Mouse (Mus musculus): Measurements from ENCODE around the gene Mstn.
A peak's percentile ranks its signal among the peaks of the same experiment; 100 is the strongest.

Gene Mstn

GRCm38 (mm10) chr1:53061340-53061739 is at the start of gene Mstn:
Gene Mstn, plus strand, starts transcription at chr1:53061640.
- no peak for ATAC-seq (ENCODE audit: insufficient number of reproducible peaks, low FRiP score, low TSS enrichment)

- ATAC-seq (ENCODE audit: insufficient number of reproducible peaks, low FRiP score, low TSS enrichment), result no peak
These were observed 46.7 kb upstream of the Mstn start for GRCm38 (mm10) chr1:53014716-53015115.

- no peak for ATAC-seq (ENCODE audit: insufficient number of reproducible peaks, low FRiP score, low TSS enrichment)
These were observed 45.8 kb upstream of the Mstn start for GRCm38 (mm10) chr1:53015606-53016005.

- ATAC-seq (ENCODE audit: insufficient number of reproducible peaks, low FRiP score, low TSS enrichment), result no peak
These were observed 42.5 kb upstream of the Mstn start for GRCm38 (mm10) chr1:53018746-53019505.

- ATAC-seq (ENCODE audit: insufficient number of reproducible peaks, low FRiP score, low TSS enrichment), result no peak
These were observed 41.4 kb upstream of the Mstn start, which contains the start of gene 1700019D03Rik for GRCm38 (mm10) chr1:53020079-53020478. Gene 1700019D03Rik, minus strand, starts transcription at chr1:53020179.

- ATAC-seq (ENCODE audit: insufficient number of reproducible peaks, low FRiP score, low TSS enrichment), result peak; percentile 70
These were observed 28.9 kb upstream of the Mstn start for GRCm38 (mm10) chr1:53032550-53032949.

- ATAC-seq (ENCODE audit: insufficient number of reproducible peaks, low FRiP score, low TSS enrichment), result peak; percentile 81
These were observed 24.0 kb upstream of the Mstn start for GRCm38 (mm10) chr1:53037443-53037871.

GRCm38 (mm10) chr1:53049763-53050427 is 11.5 kb upstream of the Mstn start:
- 0 out of 2 replicates have a peak, but pooled peaks have one; percentile 49 for ATAC-seq (ENCODE audit: insufficient number of reproducible peaks, low FRiP score, low TSS enrichment)

GRCm38 (mm10) chr1:53053087-53054022 is 8.1 kb upstream of the Mstn start:
- 0 out of 2 replicates have a peak, but pooled peaks have one; percentile 49 for ATAC-seq (ENCODE audit: insufficient number of reproducible peaks, low FRiP score, low TSS enrichment)

- ATAC-seq (ENCODE audit: insufficient number of reproducible peaks, low FRiP score, low TSS enrichment), result no peak
These were observed 2.3 kb upstream of the Mstn start for GRCm38 (mm10) chr1:53059106-53059505.

- ATAC-seq (ENCODE audit: insufficient number of reproducible peaks, low FRiP score, low TSS enrichment), result no peak
These were observed 941 bp upstream of the Mstn start for GRCm38 (mm10) chr1:53060499-53060898.

GRCm38 (mm10) chr1:53061871-53062608 is 600 bp downstream of the Mstn start:
- ATAC-seq (ENCODE audit: insufficient number of reproducible peaks, low FRiP score, low TSS enrichment), result no peak

GRCm38 (mm10) chr1:53063921-53064320 is 2.5 kb downstream of the Mstn start:
- ATAC-seq (ENCODE audit: insufficient number of reproducible peaks, low FRiP score, low TSS enrichment), result no peak

GRCm38 (mm10) chr1:53069726-53070514 is 8.5 kb downstream of the Mstn start:
- ATAC-seq (ENCODE audit: insufficient number of reproducible peaks, low FRiP score, low TSS enrichment), result no peak

GRCm38 (mm10) chr1:53070664-53071175 is 9.3 kb downstream of the Mstn start:
- ATAC-seq (ENCODE audit: insufficient number of reproducible peaks, low FRiP score, low TSS enrichment), result no peak

GRCm38 (mm10) chr1:53076656-53077055 is 15.2 kb downstream of the Mstn start:
- 0 out of 2 replicates have a peak, but pooled peaks have one; percentile 31 for ATAC-seq (ENCODE audit: insufficient number of reproducible peaks, low FRiP score, low TSS enrichment)

GRCm38 (mm10) chr1:53079876-53080275 is 18.4 kb downstream of the Mstn start:
- no peak for ATAC-seq (ENCODE audit: insufficient number of reproducible peaks, low FRiP score, low TSS enrichment)

- ATAC-seq (ENCODE audit: insufficient number of reproducible peaks, low FRiP score, low TSS enrichment), result no peak
These were observed 19.2 kb downstream of the Mstn start for GRCm38 (mm10) chr1:53080603-53081002.

GRCm38 (mm10) chr1:53085256-53085655 is 23.8 kb downstream of the Mstn start:
- no peak for ATAC-seq (ENCODE audit: insufficient number of reproducible peaks, low FRiP score, low TSS enrichment)

All from cerebellum, adult (tissue).